Mouse (Mus musculus) embryonic fibroblast, embryonic 13.5 days (primary cell): ENCODE measurements around the gene Specc1l.

Source experiments
- CTCF ChIP-seq: IDR thresholded peaks from 2 replicates; pipeline ENCODE4 v1.5.1; 2011; ENCODE audit warnings: mild to moderate bottlenecking, control low read depth, low read length, moderate library complexity, borderline replicate concordance; ENCODE audit not compliant: insufficient read depth
- POLR2A ChIP-seq: IDR thresholded peaks from 2 replicates; pipeline ENCODE4 v1.6.1; 2011; ENCODE audit warnings: low read depth, mild to moderate bottlenecking, control low read depth, low read length, moderate library complexity

DNA sequence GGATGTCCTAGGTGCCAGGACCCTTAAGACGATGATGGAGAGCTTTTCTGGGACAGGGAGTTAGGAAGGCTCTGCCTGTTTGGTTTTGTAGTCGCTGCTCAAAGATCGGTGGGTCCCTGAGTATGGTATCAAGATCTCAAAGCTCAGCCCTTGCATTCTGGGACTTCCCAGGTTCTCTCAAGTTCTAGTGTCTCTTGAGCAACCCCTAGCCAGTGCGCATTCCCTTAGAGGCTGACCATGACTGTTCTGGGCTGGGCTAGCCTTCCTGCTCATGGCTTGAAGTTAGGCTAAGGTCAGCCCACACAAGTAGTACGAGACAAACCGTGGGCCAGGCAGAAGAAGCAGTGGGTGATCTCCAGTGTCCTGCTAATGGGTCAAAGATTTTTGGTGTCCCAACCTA is 106.3 kb downstream of the Specc1l start:
- no peak for TF ChIP-seq CTCF
- TF ChIP-seq POLR2A: no peak
